Mouse (Mus musculus) midbrain, embryonic 16.5 days (tissue): ENCODE results near the gene Fbxl14. TPM values are rescaled to one million over a fixed set of nuclear protein-coding genes. Genes with fewer than 3 reads are reported as not detected.

Source experiments
- ATAC-seq: fragments of 200-750 bp; cut with Nextera tagmentation; 2 replicates; pipeline ENCODE4 v1.8.0; 2017; ENCODE audit warnings: moderate TSS enrichment
- H3K27ac ChIP-seq: fragments of 300-500 bp; sonication (generic); 2 replicates; pipeline ENCODE4 v1.5.1; 2014; ENCODE audit warnings: mild to moderate bottlenecking, low read length, mixed read lengths
- H3K27me3 ChIP-seq: fragments of 300-500 bp; sonication (generic); 2 replicates; pipeline ENCODE4 v1.6.1; 2014; ENCODE audit warnings: low read depth, low read length, mixed read lengths; ENCODE audit not compliant: control insufficient read depth, insufficient read depth
- H3K36me3 ChIP-seq: fragments of 300-500 bp; sonication (generic); 2 replicates; pipeline ENCODE4 v1.6.1; 2014; ENCODE audit warnings: mild to moderate bottlenecking, low read length, moderate library complexity, mixed read lengths; ENCODE audit not compliant: control insufficient read depth, insufficient read depth
- H3K4me1 ChIP-seq: fragments of 300-500 bp; sonication (generic); 2 replicates; pipeline ENCODE4 v1.6.1; 2014; ENCODE audit warnings: mild to moderate bottlenecking, low read length, mixed read lengths; ENCODE audit not compliant: control insufficient read depth, insufficient read depth
- H3K4me2 ChIP-seq: fragments of 300-500 bp; sonication (generic); 2 replicates; pipeline ENCODE4 v1.6.1; 2014; ENCODE audit warnings: mild to moderate bottlenecking, low read length, mixed read lengths
- H3K4me3 ChIP-seq: fragments of 300-500 bp; sonication (generic); 2 replicates; pipeline ENCODE4 v1.5.1; 2014; ENCODE audit warnings: low read depth, mild to moderate bottlenecking, low read length, moderate library complexity, mixed read lengths
- H3K9ac ChIP-seq: fragments of 300-500 bp; sonication (generic); 2 replicates; pipeline ENCODE4 v1.6.1; 2014; ENCODE audit warnings: low read depth, low read length, mixed read lengths
- H3K9me3 ChIP-seq: fragments of 300-500 bp; sonication (generic); replicated peaks from 2 replicates; pipeline ENCODE4 v1.6.1; 2014; ENCODE audit warnings: mild to moderate bottlenecking, low read length, mixed read lengths; ENCODE audit not compliant: control insufficient read depth, poor library complexity, severe bottlenecking
- WGBS: fragments of 180-500 bp; shearing (Covaris S2); extraction: QIAGEN DNeasy Blood & Tissue Kit; methylation state at CpG from one replicate; pipeline ENCODE4 v1.1.7; 2014; 5-methylcytosine and 5-hydroxymethylcytosine counted together
- polyA plus RNA-seq: library from polyadenylated mRNA; unstranded; fragments of >200 nt; fragmentation: Nextera tagmentation; extraction: Ambion mirVana; gene quantifications from 2 replicates; pipeline ENCODE4 v1.2.1, GENCODE M21; 2015

The Fbxl14 gene
- polyA plus RNA-seq, 1 experiment from 2014 or later: 2.0 TPM

DNA sequence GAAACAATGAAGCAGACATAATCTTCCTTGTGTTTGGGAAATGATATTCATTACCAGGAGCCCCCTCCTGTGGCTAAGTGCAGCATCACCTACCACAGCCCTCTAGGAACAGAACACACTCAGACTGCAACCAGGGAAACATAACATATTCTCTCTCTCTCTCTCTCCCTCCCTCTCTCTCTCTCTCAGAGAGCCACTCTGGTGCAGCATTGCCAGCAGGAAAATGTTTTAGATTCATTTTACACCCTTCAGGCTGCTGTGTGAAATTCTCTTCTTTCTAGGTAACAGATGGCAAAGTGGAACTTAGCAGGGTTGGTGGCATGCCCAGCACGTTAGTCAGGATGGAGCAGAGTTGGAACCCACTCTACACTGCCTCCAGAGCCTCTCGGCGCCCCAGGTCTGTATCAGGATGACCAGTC lies 42.0 kb downstream of the Fbxl14 start:
- no peaks in the 10 kb centered on the region for H3K4me1 ChIP-seq
- no peaks in the 10 kb centered on the region for H3K36me3 ChIP-seq
- no peak overlapping the region for H3K27ac ChIP-seq
- H3K4me2 ChIP-seq: no peak overlapping the region
- ATAC-seq: no peak
- H3K27me3 ChIP-seq: no peaks in the 10 kb centered on the region
- H3K9me3 ChIP-seq: no peaks in the 10 kb centered on the region; the same call in 1 of the 2 replicates
- H3K4me3 ChIP-seq: no peak overlapping the region
- 74% methylated on average over 3 of the region's 3 CpGs for WGBS
- no peak overlapping the region for H3K9ac ChIP-seq

DNA sequence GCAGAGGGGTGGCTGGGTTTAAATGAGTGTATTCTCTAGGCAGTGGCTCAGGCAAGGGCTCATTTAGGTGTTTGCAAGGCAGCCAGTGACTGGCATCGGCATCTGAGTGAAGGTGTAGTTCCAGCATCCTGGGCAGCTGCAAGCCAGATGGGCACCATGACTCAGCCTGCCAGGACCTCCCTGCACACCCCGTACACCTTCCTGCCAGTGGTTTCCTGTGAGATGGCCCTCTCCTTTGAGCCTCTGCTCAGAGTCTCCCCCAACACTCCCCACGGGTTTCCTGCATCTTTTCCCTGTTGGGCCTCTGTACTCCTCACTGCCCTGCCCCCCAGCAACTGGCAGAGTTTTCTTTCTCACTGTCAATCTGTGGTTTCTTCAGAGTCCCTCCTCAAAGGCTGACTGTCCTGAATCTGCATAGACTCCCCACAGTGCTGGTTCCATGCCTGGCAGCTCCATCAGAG lies 42.5 kb downstream of the Fbxl14 start:
- WGBS: 45% methylated on average over 3 of the region's 3 CpGs
- ATAC-seq: no peak
- no peaks in the 10 kb centered on the region for H3K4me1 ChIP-seq

DNA sequence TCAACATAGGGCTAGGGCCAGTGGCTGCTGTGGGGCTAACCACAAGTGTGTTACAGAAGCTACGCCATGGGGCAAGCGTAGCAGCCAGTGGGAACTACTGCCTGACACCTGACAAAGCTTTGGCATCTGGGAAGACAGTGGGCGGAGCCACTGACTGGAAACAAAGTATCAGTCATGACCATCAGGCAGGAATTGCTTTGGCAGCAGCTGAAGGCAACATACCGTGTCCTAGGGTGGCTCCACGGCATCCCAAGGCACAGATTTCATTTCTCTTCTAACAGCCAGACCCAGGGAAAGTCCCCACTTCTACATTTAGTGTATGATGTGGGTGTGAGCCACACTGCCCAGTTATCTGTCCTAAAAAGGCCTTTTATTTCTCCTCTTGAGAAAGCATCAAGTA lies 47.0 kb downstream of the Fbxl14 start:
- 79% methylated on average over 5 of the region's 5 CpGs for WGBS
- no peak for ATAC-seq
- no peak overlapping the region for H3K4me2 ChIP-seq
- no peaks in the 10 kb centered on the region for H3K9me3 ChIP-seq
- H3K9ac ChIP-seq: no peak overlapping the region
- H3K4me3 ChIP-seq: no peak overlapping the region
- no peaks in the 10 kb centered on the region for H3K27me3 ChIP-seq
- no peaks in the 10 kb centered on the region for H3K4me1 ChIP-seq
- no peak overlapping the region for H3K27ac ChIP-seq
- H3K36me3 ChIP-seq: no peaks in the 10 kb centered on the region

More for the DNA sequence above, 42.5 kb downstream of the Fbxl14 start:
- Histone ChIP-seq H3K9ac (no peak overlapping the region), H3K36me3 (no peaks in the 10 kb centered on the region), H3K27ac (no peak overlapping the region), H3K9me3 (no peaks in the 10 kb centered on the region; the same call in 1 of the 2 replicates), H3K4me2 (no peak overlapping the region), H3K27me3 (no peaks in the 10 kb centered on the region), H3K4me3 (no peak overlapping the region)

DNA sequence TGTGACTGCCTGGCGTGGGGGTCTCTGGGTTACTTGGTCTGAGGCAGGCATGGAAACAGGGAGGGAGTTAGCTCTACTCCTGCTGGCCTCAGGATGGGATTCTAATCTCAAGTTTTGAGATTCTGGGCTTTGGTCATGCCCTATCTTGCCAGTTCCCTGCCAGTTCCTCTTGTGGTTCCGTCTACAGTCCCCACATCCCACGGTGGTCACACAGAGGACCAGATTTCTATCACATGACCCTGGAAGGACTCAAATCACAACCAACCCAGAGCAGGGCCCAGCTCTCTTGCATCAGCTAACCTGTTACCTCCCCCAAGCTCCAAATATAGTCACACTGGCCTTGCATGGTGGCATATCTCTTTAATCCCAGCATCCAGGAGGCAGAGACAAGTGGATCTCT lies 50.2 kb downstream of the Fbxl14 start:
- Histone ChIP-seq H3K27me3 (no peaks in the 10 kb centered on the region), H3K9ac (no peak overlapping the region), H3K9me3 (no peaks in the 10 kb centered on the region), H3K4me3 (no peak overlapping the region), H3K4me2 (no peak overlapping the region), H3K4me1 (no peaks in the 10 kb centered on the region), H3K36me3 (no peaks in the 10 kb centered on the region), H3K27ac (no peak overlapping the region)
- 96% methylated on average over 3 of the region's 3 CpGs for WGBS
- ATAC-seq: no peak

Other genes with a start within 250 kb of the Fbxl14 start
- 0.47 and 0.63 TPM in 2 replicates for gene Cacna2d4, start 243.1 kb upstream of the Fbxl14 start, polyA plus RNA-seq
- gene Lrtm2, start 148.9 kb upstream of the Fbxl14 start, polyA plus RNA-seq: 13.0 and 16.9 TPM in 2 replicates
- 32.8 and 39.3 TPM in 2 replicates for gene Adipor2, start 62.0 kb upstream of the Fbxl14 start, polyA plus RNA-seq
- 0.70 and 1.6 TPM in 2 replicates for gene Wnt5b, start 64.7 kb downstream of the Fbxl14 start, polyA plus RNA-seq